Mouse (Mus musculus) CD4-positive, CD25-positive, alpha-beta regulatory T cell, adult 2 months (primary cell): Measurements from ENCODE around the gene Abca3.

Experiments used
- DNase-seq: peaks from one replicate; pipeline ENCODE4 v3.0.0-alpha.2; 2012; ENCODE audit warnings: low read depth, low spot score

The Abca3 gene

DNA sequence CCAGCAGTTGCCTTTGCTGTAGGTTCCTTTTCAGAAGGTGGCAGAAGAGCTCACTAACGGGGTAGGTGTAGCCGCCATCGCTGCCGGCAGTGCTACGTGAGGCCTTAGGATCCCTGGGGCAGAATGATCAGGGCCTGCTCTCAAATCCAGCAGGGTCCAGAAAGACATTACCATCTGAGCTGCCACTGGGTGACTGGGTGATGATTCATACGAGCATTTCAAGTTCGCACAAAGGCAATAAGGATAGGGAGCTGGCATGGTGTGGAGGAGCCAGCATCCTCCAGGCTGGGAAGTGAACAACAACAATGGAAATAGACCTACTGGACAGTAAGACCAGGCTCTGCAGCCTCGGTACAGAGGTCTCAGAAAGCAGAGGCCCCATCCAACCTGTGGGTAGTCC is 88.6 kb downstream of the Abca3 start:
- DNase-seq = no peak

DNA sequence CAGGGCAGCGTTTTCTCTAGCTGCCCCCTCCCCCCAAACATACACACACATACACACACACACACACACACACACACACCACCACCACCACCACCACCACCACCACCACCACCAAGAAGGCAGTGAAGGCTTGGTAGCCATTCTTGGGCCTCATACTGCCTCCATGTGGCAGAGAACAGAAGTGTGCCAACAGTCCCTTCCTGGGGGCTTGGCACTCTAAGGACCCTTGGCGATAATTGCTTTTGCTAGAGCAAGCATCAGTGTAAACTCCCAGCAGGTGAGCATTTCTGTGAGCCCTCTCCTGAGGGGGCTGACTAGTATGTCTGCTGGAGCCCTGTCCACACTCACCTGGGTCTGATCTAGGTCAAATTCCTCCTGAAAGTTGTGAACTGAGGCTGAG is 89.4 kb downstream of the Abca3 start:
- DNase-seq = peak; percentile 28

GRCm38 (mm10) chr17:24442107-24442506 is 90.4 kb downstream of the Abca3 start:
- no peak for DNase-seq

GRCm38 (mm10) chr17:24442632-24443155 is 90.9 kb downstream of the Abca3 start, which contains the start of gene Dnase1l2:
Gene Dnase1l2 (minus strand): TSS chr17:24443105.
- no peak for DNase-seq

DNA sequence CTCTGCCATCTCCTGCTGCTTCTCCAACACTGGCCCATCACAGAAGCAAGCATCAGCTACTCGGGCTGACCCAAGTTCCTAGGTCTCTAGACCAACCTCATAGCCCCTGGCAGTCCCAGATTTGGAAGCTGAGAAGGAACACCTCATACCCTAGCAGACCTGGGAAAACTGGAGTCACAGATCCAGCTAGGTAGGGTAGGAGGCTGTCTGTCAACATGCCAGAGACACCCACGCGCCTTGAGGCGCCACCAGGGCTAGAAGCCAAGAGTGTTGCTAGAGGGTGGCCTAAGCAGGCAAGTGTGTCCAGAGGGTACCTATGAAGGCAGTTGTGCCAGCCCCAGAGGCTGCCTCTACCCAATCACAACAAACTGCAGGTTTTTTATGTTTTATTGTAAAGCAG is 91.7 kb downstream of the Abca3 start:
- no peak for DNase-seq

GRCm38 (mm10) chr17:24446590-24446989 is 94.8 kb downstream of the Abca3 start:
- no peak for DNase-seq

- DNase-seq = no peak
Observed at GRCm38 (mm10) chr17:24449507-24449906, 97.8 kb downstream of the Abca3 start.

- no peak for DNase-seq
Observed at GRCm38 (mm10) chr17:24451220-24451619, 99.5 kb downstream of the Abca3 start.

DNA sequence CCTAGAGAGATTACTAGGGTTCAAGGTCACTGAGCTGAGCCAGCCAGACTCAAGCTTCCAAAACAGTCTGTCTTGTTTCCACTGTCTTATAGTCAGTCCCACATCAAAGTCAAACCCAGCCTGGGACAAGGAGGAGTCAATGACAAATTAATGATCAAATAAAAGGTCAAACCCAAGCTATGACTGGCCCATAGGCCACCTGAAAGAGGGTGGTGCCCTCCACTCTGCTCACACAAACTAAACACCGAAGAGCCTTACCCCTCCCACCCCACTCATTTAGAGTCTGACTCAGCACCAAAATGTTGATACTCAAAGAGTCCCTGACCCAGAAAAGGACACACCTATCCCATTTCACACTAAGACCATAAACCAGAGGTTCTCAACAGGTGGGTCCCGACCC is 101.6 kb downstream of the Abca3 start:
- peak; percentile 44 for DNase-seq

- peak; percentile 76 for DNase-seq
Observed at GRCm38 (mm10) chr17:24454218-24454755, 102.5 kb downstream of the Abca3 start.

DNA sequence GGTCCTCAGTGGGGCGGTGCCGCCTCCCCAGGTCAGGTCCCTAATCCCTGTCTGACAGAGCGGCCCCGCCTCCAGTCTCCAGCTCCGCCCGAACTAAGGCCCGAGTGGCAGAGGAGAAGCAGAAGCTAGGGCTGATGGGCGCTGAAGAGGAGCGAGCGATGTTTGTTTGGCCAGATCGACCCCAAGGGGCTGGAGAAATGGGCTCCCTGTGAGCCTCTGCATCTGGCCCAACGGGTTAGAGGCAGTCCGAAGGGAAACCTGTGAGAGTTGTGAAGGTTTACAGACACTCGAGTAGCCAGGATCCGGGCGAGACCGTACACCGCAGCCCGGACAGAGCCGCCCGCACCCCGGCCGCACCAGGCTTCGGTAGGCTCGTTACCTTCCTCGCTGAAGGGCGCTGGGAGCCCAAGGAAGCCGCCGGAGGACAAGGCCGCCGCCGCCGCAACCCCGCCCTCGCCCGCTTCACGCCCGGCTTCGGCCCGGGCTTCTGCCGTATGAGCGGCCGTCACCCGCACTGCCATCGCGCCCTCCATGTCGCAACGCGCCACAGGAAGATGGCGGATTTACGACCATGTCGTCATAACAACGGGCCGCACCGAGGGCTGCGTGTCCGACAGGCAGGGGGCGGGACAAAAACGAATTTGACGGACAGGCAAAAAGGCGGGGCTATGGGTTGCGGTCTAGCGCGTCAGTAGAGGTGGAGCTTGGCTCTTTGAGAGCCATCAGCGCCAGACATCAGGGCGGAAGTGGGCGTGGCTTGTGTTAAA is 103.2 kb downstream of the Abca3 start:
- peak; percentile 100 for DNase-seq

GRCm38 (mm10) chr17:24455523-24456206 is 103.9 kb downstream of the Abca3 start:
- DNase-seq = peak; percentile 35
